Mouse (Mus musculus) hematopoietic stem cell, adult 5-6 weeks (primary cell): ENCODE results near the gene Chit1. TPM values are rescaled to one million over a fixed set of nuclear protein-coding genes. Genes with fewer than 3 reads are reported as not detected.
A peak's percentile ranks its signal among the peaks of the same experiment; 100 is the strongest.

Experiments
- ATAC-seq, 2 experiments: fragments of 125-278 bp in 1 of 2; replicated peaks in 1 of 2; 2 replicates each; pipeline ENCODE4 v1.8.0; 2016 to 2017; ENCODE audit warnings: inconsistent platforms in 2 of 2, mild to moderate bottlenecking in 2 of 2, moderate number of reproducible peaks in 2 of 2, low read depth in 1 of 2, moderate TSS enrichment in 1 of 2; ENCODE audit not compliant: low FRiP score in 2 of 2, poor library complexity in 2 of 2, severe bottlenecking in 2 of 2, insufficient read depth in 1 of 2, low TSS enrichment in 1 of 2
- total RNA-seq: library from RNA; stranded (forward); fragments of 172-1452, 232-1000 nt; gene quantifications from 2 replicates; pipeline ENCODE4 v1.2.3, GENCODE M21; 2017

Chit1 gene
- total RNA-seq, 1 experiment from 2014 or later = not detected

DNA sequence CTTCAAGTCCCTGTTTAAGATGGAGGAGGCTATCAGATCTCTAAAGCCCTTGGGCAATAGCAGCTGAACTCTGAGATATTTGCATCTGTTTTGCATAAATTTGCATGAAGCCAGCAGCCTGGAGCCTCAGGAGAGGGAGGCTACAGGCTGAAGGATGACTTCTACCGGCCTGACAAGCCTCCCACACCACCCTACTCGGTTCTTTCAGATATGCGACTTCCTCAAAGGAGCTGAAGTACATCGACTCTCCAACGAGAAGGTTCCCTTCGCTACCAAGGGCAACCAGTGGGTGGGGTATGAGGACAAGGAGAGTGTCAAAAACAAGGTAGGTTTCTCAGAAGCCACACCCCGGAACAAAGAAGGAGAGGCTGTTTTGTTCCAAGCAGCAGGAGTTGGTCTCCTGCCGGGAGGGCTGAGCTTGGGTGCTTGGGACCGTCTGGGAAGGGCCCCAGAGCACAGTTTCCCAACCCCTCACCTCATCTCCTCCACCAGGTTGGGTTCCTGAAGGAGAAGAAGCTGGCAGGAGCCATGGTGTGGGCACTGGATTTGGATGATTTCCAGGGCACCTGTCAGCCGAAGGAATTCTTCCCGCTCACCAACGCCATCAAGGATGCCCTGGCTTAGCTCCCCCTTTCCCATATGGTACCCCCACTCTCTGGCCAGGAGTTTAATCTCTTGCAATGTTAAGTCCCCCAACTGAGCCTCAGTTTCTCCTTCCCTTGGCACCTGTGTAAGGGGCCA lies 78.1 kb downstream of the Chit1 start:
- ATAC-seq = peak; percentile 83 to 88

- ATAC-seq = no peak
Observed at GRCm38 (mm10) chr1:134191192-134191591, 80.2 kb downstream of the Chit1 start.

DNA sequence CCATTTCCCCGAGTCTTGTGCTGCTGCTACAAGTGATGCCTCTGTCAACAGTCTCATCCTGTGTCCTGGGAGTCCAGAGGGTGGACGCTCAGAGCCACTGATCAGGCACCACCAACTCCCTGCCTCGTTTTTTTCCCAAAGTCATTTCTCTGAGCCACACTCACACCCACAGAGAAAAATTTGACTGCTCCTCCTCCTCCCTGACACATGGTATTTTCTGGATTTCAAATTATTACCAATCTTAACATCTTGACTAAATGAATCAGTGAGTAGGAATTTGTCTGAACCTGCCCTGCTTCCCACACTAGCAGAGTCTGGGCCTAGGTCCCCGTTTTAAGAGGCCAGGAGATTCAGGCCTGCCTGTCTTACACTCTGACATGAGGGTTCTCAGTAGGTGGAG lies 81.0 kb downstream of the Chit1 start:
- ATAC-seq = no peak

DNA sequence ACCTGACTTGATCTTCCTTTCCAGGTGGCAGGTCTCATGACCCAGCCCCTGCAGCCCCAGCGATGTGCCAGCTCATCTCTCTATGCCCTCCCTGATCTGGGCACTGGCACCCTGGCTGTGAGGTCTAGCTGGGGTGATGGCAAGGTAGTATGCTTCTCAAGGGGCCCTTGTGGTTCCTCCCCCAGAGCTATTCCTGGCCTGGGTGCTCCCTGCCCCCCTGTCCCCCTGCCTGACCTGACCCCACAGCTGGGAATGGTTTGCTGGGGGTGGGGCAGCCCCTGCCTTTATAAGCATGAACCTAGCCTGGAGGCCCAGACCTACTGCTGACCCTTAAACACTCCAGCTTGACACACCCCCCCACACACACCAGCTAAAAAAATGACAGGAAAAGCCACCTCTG lies 82.1 kb downstream of the Chit1 start, which contains the start of gene Mybph:
Gene Mybph, plus strand, starts transcription at position 323 of the 400 bp plus-strand sequence.
- ATAC-seq = no peak

DNA sequence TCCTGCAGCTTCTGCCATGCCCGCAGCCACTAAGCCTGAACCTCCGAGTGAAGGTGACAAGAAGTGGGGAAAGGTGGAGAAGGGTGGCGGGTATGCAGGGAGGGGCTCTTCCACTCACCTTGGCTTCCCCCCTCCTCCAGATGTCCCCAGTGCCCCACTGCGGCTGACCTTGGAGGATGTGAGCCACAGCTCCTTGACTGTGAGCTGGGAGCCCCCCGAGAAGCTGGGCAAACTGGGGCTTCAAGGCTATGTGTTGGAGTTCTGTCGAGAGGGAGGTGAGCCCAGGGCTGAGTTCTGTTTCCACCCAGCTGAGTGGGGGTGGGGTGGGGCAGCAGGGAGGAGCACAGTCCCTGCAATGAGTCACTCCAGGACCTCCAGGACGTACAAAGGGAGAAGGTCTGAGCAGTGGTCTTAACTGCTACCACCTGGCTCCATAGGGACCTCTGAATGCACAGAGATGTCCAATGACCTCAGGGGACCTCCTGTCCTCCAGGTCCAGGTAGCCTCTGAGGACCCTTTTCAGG lies 82.7 kb downstream of the Chit1 start:
- ATAC-seq = no peak

- no peak for ATAC-seq
Observed at GRCm38 (mm10) chr1:134194298-134195022, 83.4 kb downstream of the Chit1 start.

DNA sequence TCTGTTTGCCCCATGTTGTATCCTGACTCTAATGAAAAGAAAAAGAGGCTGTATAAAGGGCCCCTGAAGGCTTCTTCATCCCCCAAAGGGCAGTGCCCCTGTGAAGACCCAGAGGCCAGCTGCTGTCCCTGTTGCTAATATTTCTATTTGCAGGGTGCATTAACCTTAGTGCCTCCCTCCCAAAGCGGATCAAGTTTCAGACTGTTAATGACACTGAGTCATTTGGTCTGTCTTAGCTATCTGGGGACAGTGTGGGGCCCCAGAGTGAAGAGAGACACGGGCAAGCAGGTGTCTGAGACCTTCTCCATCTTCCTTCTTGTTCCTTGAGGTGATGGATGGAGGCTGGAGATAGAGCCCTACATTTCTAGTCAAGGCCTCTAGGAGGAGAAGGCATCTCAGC lies 84.1 kb downstream of the Chit1 start:
- no peak for ATAC-seq

DNA sequence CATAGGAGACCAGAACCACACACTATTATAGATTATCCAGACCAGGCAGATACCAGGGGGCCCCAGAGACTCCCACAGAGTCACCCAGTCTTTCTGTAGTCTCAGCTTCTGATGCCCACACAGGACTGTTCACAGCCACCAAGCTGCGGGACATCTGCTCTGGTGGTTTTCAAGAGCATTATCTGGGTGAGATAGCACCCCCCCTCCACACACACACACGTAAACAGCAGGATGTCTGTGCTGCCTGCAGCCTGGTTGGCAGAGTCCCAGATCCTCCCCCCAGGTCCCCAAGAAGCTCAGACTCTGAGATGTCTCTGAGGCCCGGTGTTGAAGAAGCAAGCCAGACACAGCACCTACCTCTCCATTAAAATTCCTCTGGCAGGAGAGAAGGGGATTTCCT lies 84.5 kb downstream of the Chit1 start:
- ATAC-seq = 0 out of 4 replicates have a peak, but pooled peaks have one; percentile 6 to 20

GRCm38 (mm10) chr1:134195979-134196378 lies 84.9 kb downstream of the Chit1 start:
- ATAC-seq = peak; percentile 16 to 50

GRCm38 (mm10) chr1:134196386-134196785 lies 85.3 kb downstream of the Chit1 start:
- peak; percentile 91 to 97 for ATAC-seq

GRCm38 (mm10) chr1:134197325-134197982 lies 86.4 kb downstream of the Chit1 start:
- no peak for ATAC-seq

GRCm38 (mm10) chr1:134198197-134198995 lies 87.4 kb downstream of the Chit1 start:
- ATAC-seq = no peak

GRCm38 (mm10) chr1:134200481-134200880 lies 89.4 kb downstream of the Chit1 start:
- ATAC-seq = no peak

Other genes with a start within 250 kb of the Chit1 start
- gene Optc, start 203.2 kb upstream of the Chit1 start, total RNA-seq = 1.1 TPM in 1 of 2 replicates, not detected in the other
- gene Prelp, start 189.8 kb upstream of the Chit1 start, total RNA-seq = not detected in 2 replicates
- gene Fmod, start 74.0 kb upstream of the Chit1 start, total RNA-seq = not detected in 2 replicates
- gene Btg2, start 32.1 kb upstream of the Chit1 start, total RNA-seq = 141 and 174 TPM in 2 replicates
- 16.0 and 55.2 TPM in 2 replicates for gene Chil1, start 70.9 kb downstream of the Chit1 start, total RNA-seq
- gene Mybph, start 82.2 kb downstream of the Chit1 start, total RNA-seq = not detected in 2 replicates
- 0.13 and 0.15 TPM in 2 replicates for gene Adora1, start 124.2 kb downstream of the Chit1 start, total RNA-seq
- gene Myog, start 178.7 kb downstream of the Chit1 start, total RNA-seq = not detected in 2 replicates
- 0.50 and 0.88 TPM in 2 replicates for gene Ppfia4, start 221.7 kb downstream of the Chit1 start, total RNA-seq